Mouse (Mus musculus): Measurements from ENCODE around the gene Kcnab1.

Kcnab1 gene

GRCm38 (mm10) chr3:65317876-65318537 is 208.8 kb downstream of the Kcnab1 start:
- DNase-seq, result peak; percentile 51 to 60

GRCm38 (mm10) chr3:65319248-65320008 is 210.2 kb downstream of the Kcnab1 start:
- DNase-seq, result peak; percentile 32 to 34

GRCm38 (mm10) chr3:65320990-65321389 is 211.8 kb downstream of the Kcnab1 start:
- no peak for DNase-seq

- DNase-seq, result no peak
Measured at GRCm38 (mm10) chr3:65321981-65322779, 213.0 kb downstream of the Kcnab1 start.

GRCm38 (mm10) chr3:65325254-65325653 is 216.1 kb downstream of the Kcnab1 start:
- DNase-seq, result no peak

GRCm38 (mm10) chr3:65328814-65329213 is 219.6 kb downstream of the Kcnab1 start:
- DNase-seq, result no peak

- no peak for DNase-seq
Measured at GRCm38 (mm10) chr3:65337835-65338464, 228.8 kb downstream of the Kcnab1 start.

GRCm38 (mm10) chr3:65340173-65340951 is 231.2 kb downstream of the Kcnab1 start:
- no peak for DNase-seq

- DNase-seq, result no peak
Measured at GRCm38 (mm10) chr3:65346176-65346575, 237.0 kb downstream of the Kcnab1 start.

GRCm38 (mm10) chr3:65352278-65353127 is 243.3 kb downstream of the Kcnab1 start:
- DNase-seq, result no peak

- peak in 1 of 2 experiments; percentile 28 for DNase-seq
Measured at GRCm38 (mm10) chr3:65353263-65354037, 244.3 kb downstream of the Kcnab1 start.

- DNase-seq, result no peak
Measured at GRCm38 (mm10) chr3:65355479-65355878, 246.3 kb downstream of the Kcnab1 start.

- DNase-seq, result no peak
Measured at GRCm38 (mm10) chr3:65358275-65358674, 249.1 kb downstream of the Kcnab1 start.

- no peak for DNase-seq
Measured at GRCm38 (mm10) chr3:65358841-65359240, 249.7 kb downstream of the Kcnab1 start.

- no peak for DNase-seq
Measured at GRCm38 (mm10) chr3:65360163-65360969, 251.2 kb downstream of the Kcnab1 start.

GRCm38 (mm10) chr3:65363438-65363837 is 254.3 kb downstream of the Kcnab1 start:
- DNase-seq, result peak; percentile 55 to 69

- no peak for DNase-seq
Measured at GRCm38 (mm10) chr3:65365184-65365583, 256.0 kb downstream of the Kcnab1 start.

GRCm38 (mm10) chr3:65365921-65366710 is 256.9 kb downstream of the Kcnab1 start:
- peak in 1 of 2 experiments; percentile 17 for DNase-seq
